Mouse (Mus musculus): ENCODE results near the gene Tomt. TPM values are rescaled to one million over a fixed set of nuclear protein-coding genes. Genes with fewer than 3 reads are reported as not detected.
A peak's percentile ranks its signal among the peaks of the same experiment; 100 is the strongest.

The Tomt gene
- total RNA-seq, 2 experiments from 2014 or later: not detected

DNA sequence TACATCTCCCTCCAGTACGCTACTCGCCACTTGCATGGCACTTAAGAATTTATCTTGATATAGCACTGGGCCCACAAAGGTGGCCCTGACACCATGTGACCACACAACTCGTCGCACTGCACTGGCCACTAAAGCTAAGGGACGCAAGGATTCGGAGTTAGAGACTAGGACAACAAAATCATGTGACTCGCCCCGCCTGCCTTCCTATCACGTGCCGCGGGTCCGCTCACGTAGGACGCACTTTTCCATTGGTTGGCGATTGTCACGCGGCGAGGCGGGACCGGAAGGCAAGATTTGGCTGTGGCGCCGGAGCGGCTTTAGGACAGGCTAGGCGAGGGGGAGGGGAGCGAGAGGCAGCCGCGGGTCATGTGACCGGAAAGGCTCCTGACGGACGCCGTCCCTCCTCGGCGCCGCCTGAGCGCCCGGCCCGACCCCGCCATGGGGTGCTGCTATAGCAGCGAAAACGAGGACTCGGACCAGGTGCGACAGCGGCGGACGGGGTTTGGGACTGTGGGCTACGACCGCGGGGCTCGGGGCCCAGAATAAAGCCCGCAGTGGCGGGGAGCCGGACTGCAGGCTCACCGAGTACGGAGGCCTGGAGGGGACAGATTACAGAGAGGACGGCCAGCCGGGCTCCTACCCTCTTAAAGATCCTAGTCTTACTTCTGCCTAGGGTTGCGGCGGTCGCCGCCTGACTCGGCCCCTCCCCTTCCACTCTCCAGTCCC is 435 bp downstream of the Tomt start, which contains the start of gene Lamtor1:
Gene Lamtor1, plus strand, starts transcription at position 344 of the 726 bp plus-strand sequence.
- DNase-seq: peak; percentile 100

DNA sequence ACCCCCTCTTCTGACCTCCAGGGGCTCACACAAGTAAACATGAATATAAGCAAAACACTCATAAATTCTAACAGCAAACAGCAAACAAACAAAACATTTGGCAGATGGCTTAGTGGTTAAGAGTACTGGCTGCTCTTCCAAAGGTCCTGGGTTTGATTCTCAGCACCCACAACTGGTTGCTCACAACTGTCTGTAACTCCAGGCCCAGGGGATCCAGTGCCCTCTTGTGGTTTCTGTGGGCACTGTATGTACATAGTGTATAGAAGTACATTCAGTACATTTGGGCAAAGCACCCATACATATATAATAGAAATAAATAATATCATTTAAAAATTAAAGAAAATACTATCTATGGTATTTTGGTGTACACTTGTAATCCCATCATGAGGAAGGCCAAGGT is 3.3 kb downstream of the Tomt start:
- intact Hi-C loops (cut with DNase I): no loop called here
- DNase-seq: no peak

More for the DNA sequence above, 435 bp downstream of the Tomt start, which contains the start of gene Lamtor1:
- intact Hi-C loops (cut with DNase I): loop anchor here (2.0 to 5.0 kb wide), 2 partner anchors 27 to 67 kb away; partner anchors contain the start of gene Lrrc51

DNA sequence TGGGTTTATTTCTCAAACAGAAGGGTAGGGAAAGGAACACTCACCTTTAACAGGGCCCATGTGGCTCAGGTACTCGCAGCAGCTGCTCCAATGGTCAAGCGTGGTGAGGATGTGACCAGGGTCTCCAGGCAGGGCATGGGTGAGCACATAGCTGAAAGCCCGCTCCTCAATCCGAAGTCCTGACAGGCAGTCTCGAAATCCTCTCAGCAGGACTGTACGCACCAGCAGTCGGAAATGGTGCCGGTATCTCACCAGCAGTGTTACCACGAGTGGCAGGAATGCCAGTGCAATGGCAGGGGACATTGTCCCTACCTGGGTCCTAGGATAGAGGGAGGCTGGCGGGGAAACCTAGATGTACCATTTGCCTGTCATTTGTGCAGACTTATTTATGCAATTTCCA is 4.2 kb downstream of the Tomt start:
- intact Hi-C loops (cut with DNase I): no loop called here
- no peak for DNase-seq

DNA sequence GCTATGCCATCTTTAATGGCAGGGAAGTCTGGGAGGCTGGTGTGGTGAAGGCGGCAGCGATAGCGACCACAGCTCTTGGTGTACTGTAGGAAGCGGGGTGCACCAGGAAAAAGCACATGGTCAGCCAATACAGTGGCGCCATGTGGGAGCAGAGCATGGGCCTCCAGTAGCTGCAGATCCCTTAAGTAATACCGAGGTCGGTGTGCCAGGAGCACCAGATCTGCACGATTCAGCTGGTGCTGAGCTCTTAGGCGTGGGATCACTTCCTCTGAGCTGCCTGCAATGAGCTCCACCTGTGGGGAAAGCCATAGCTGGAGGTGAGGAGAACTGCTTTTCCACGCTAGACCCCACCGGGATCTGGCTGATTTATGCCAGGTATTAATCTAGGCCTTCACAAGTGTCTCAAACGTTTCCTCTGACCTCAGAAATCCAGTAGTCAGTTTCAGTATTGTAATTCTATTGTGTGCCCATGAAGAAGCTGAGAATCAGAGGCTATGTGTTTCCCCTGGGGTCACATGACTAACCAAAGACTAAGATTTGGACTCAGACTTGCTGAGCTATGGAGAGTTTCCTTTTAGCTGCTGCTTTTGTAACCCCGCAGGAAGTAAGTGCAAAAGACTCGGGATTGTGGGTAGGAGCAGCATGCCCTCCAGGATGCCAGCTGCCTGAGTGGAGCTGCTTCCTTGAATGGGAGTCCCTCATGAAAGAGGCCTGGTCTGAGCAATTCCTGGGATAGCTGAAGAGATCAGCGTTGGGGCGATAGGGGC is 5.6 kb downstream of the Tomt start:
- DNase-seq: no peak
- intact Hi-C loops (cut with DNase I): no loop called here

DNA sequence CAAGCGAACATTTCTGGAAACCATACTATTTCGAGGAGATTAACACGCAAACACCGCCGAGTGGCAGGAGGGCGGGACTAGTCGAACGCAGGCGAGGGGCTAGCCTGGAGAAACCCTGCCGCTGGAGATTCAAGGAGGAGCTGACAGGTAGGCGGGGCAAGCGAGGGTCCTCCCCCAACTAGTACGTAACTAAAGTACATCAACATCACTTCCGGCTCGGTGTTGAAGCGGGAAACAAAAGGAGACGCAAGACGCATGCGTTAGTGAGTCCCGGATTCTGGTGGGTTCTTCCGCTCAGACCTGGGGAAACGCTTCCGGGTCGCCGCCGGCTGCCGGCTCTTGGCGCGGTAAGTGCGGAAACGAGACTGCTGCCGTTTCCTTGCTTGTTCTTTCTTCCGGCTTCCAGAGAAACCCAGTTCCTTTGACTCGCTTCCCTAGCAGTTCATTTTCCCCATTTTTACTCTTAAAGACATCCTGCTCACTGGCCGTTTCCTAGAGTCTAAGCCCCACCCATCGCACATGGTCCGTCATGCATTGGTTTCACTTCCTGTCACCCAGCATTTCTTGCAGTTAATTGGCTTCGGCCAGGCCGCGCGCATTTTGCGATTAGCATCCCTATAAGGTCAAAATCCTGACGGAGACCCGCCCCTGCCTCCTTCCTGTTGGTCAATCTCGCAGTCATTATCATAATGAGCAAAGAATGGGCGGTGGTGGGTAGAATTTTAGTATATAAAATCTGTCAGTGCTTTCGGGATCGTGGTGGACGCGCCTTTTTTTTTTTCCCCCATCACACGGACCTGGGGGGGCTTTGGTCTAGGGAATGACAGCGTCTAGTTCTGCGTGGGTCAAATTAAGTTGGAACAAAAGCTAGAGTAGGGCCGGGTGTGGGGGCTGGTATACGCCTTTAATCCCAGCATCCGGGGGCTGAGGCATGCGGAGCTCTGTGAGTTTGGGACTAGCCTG is 9.8 kb downstream of the Tomt start:
- intact Hi-C loops (cut with DNase I): loop anchor here (5.0 kb wide), 1 partner anchor 219 kb away; no protein-coding TSS in a partner anchor
- peak; percentile 98 for DNase-seq

DNA sequence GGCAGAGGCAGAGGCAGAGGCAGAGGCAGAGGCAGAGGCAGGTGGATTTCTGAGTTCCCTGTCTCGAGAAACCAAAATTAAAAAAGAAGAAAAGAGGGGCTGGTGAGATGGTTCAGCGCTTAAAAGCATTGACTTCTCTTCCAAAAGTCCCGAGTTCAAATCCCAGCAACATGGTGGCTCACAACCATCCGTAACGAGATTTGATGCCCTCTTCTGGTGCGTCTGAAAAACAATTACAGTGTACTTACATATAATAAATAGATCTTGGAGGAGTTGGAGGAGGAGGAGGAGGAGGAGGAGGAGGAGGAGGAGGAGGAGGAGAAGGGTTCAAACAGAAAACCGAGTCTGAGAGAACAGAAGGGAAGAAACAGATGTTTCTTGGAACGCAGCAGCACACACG is 10.5 kb downstream of the Tomt start:
- intact Hi-C loops (cut with DNase I): loop anchor here (2.0 to 5.0 kb wide), 2 partner anchors 57 to 218 kb away; partner anchors contain the start of gene Inppl1
- DNase-seq: no peak

DNA sequence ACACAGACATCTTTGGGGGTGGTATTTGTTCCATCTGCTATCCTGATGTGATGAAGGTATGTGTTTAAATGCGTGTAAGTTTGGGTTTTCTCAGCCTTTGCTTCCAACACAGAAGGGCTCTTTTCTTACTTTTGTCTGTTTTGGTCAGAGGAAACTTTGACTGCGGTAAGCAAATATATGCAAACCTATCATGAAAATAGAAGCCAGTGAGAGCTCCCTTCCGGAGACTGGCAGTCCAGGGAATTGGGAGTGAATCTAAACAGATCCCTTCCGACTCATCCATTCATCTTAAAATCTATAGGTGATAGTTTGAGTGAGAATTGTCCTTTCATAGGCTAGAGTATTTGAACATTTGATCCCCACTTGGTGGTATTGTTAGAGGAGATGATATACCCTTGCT is 17.7 kb downstream of the Tomt start:
- no peak for DNase-seq
- intact Hi-C loops (cut with DNase I): no loop called here

DNA sequence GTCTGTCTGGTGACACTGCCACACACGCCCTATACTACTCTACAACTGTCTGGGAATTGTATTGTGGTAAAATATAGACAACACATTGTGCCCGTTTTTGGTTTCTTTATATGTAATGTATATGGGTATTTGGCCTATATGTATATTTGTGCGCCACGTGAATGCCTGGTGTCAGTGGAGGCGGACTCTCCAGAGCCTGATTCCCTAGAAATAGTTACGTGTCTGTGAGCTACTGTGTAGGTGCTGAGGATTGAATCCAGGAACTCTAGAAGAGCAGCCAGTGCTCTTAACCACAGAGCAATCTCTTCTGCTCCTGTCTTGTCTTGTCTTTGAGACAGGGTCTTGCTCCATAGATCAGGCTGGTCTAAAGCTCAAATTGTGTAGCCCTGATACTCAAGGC is 19.9 kb downstream of the Tomt start:
- intact Hi-C loops (cut with DNase I): no loop called here
- no peak for DNase-seq

DNA sequence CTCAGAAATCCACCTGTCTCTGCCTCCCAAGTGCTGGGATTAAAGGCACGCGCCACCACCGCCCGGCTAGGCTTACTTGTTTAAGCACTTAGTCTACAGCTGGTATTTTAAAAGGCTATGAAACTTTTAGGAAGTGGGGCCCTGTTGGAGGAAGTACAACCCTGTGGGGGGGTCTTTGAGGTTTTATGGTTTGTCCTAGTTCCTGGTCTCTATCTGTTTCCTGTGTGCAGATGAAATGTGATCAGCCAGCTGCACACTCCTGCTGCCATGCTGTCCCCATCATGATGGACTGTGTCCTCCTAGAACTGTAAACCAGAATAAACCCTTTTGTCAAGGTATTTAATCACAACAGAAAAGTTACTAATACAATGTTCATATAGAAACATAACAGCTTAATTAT is 22.0 kb downstream of the Tomt start:
- intact Hi-C loops (cut with DNase I): no loop called here
- no peak for DNase-seq

DNA sequence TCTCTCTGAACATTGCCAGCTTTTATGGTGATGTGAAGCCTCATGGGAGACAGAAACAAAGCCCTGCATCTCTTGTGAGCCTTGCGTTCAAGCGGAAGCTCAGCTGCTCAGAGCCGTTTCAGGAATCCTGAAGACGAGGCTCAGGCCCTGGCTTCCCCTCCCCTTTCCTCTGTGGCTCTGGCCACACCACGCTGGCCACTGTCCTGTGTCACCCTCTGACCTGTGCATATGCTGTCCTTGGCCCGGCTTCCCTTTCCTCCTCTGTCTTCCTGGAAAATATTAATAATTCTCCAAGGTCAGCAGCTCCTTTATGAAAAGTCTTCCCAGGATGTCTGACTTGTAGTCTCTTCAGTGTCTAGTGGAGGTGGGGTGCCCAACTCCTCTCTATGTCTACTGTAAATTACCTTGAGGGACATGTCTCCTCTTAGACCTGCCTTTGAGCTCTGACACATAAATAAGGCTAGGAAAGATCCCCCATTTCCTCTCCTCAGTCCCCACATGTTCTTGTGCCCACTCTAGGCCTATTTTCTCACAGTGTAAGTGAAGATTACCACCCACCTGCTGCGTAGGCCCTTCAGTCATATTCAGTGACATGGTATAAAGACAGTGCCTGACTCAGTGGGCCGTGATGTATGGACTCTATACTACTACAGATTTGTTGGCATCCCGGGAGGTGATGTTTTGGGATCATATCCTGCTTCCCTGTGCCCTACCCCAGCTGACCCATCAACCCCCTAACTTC is 23.6 kb downstream of the Tomt start:
- intact Hi-C loops (cut with DNase I): no loop called here
- DNase-seq: peak; percentile 29 to 30

DNA sequence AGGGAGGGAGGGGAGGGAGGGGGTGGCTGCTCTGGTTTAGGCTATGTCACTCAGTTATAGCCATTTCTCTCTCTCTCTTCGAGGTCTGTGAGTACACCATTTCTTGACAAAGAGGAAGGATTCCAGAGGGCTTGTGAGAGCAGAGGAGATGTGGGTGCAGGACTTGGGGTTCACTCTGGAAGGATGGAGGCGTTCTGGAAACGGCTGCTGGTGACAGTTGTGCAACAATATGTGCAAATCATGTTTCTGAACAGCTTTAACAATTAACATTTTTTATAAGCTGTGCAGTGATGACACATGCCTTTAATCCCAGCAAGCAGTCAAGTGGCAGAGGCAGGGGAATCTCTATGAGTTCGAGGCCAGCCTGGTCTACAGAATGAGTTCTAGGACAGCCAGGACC is 25.3 kb downstream of the Tomt start:
- DNase-seq: no peak
- intact Hi-C loops (cut with DNase I): no loop called here

DNA sequence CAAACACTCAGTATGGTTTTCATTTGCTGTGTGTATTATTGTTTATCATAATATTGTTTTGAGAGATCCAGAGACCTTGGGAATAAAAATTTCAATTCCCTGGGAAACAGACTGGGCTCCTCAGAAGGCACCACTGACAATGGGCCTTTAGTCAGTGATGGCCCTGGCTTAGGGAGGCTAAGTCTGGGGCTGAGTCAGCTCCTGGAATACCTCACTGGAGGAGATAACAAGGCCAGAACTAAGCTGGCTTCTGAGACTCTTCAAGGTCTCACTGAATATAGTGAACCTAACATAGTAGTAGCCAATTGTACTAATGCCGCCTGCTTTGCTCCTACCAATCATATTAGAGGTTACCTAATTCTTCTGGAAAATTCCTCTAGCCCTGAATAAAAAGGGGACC is 30.2 kb downstream of the Tomt start:
- no peak for DNase-seq
- intact Hi-C loops (cut with DNase I): no loop called here

DNA sequence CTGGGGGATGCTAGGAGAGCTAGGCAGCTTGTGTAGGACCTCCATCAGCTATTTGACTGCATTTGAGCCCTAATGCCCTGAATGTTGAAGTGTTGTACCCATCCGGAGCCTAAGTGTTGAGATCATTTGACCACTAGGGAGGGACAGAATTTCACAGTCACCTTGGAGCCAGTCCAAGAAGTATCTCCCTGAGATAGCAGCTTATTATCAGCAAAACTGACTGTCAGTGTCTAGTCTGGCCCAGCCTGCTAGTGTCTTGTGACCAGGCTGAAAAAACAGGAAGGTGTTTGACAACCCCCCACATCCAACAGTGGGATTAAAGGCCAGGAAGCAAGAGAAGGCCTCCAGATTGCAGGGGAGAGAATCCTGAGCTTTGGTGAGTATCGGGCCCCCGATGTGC is 34.9 kb downstream of the Tomt start:
- intact Hi-C loops (cut with DNase I): no loop called here

DNA sequence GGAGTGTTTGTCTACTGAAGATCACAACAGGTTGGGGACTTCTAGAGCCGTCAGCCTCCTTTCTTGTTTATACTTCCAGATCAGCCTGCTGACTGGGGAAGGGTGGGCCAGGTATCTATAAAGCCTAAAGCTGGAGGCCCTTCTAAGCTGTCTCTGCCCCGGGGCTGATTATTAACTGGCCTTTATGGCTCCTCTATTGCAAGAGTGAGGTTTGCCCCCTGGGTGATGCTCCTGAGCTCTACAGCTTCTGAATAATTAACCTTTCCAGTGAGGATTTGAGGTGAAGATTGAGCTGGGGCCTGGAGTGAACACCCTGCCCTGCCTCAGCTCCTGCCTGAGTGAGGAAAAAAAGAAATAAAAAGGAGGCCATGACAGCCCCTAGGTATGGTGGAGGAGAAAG is 35.5 kb downstream of the Tomt start, which contains the start of gene Folr1:
Gene Folr1, minus strand, starts transcription at position 160 of the 400 bp plus-strand sequence.
- DNase-seq: no peak
- intact Hi-C loops (cut with DNase I): no loop called here

More for the DNA sequence above, 34.9 kb downstream of the Tomt start:
- peak; percentile 17 for DNase-seq

DNA sequence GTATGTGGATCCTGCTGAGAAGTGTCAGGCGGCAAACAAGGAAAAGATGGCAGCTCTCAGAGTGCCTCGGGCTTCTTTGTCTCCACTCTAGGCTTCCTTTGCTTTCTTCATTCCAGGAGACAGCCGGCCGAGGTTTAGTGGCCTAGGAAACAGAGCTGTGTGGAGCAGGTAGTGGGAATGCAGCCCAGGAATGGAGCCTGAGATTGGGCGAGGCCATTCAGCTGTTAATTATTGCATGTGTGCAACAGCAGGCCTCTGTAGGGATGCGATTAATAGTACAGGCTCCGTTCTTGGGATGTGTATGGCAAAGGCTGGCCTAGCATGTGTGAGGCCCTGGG is 37.0 kb downstream of the Tomt start:
- no peak for DNase-seq
- intact Hi-C loops (cut with DNase I): no loop called here

DNA sequence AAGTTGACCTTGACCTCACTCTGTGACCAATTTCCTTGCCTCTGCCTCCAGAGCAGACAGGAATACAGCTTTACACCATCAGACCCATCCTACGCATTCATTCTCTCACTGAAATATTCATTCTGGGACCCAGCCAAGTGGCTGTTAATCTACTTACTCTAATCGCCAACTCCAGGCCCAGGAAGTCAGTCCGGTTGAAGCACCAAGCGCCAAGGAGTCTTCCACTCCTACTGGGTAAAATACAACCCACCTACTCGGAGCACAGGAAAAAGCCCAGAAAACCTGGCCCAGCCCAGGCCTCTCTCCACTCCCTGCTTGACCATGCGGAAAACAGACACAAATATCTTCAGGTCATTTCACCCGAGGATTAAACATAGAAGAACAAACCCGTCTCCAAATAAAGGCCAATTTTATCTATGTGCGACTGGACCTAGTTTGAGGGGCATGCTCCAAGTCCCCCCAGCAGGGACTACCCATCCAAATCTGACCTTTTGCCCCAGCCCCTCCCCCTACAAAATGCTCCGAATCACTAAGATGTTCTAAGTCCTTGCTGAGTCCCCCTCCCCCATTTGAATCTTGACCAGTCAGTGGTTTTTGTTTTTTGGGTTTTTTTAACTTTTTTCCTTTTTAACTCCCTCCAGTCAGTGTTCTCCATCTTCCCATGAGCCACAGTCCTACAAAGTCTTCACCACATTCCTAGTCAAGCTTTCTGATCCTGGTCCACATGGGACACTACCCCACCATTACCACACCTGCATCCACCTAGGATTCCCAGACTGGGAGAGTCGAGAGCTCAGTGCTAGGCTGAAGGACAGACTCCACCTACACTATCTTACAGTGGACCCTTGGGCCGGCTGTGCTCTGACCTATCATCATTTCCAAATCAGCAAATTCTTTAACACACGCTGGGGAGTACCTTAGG is 37.7 kb downstream of the Tomt start:
- DNase-seq: peak; percentile 33 to 45
- intact Hi-C loops (cut with DNase I): no loop called here

DNA sequence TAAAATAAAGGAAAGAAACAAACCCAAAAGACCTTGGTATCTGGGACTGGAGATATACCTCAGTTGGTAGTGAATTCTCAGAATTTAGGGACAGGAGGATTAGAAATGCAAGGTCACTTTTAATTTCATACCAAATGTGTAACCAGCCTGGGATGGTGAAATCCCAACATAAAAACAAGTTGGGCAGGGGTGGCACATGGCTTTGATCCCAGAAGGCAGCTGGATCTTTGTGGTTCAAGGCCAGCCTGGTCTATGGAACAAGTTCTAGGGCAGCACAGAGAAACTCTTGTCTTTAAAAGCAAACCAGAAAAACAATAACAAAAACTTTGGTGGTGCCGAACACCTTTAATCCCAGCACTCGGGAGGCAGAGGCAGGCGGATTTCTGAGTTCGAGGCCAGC is 38.7 kb downstream of the Tomt start:
- intact Hi-C loops (cut with DNase I): no loop called here
- DNase-seq: no peak

DNA sequence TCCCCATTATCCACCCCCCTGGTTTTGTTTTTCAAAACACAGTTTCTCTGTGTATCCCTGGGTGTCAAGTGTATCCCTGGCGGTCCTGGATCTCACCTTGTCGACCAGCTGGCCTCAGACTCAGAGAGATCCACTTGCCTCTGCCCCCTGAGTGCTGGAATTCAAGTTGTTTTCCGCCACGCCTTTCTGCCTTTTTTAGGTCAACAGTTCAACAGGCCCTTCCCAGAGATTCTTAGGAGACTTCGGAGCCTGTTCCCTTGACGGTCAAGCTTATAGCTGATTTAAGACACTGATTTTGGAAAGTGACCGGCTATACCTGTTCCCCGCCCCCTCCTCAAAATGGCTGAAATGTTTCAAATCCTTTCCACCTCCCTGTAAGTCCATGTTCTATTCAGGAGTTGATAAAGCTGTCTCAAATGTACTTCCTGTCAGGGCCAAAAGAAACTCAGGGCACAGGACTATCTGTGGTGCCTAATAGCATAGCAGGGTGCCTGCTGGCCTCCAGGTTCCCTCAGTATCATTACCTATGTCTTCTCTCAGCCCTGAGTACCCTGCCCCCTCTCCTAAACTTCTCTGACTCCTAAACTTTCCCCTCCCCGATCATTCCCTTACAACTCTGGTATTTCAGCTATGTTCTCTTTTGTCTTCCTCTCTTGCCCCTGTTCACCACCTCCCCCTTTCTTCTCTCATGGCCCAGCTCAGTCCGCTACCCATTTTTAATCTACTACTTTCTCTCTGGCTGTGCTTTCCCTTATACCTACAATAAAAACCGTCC is 39.5 kb downstream of the Tomt start:
- DNase-seq: no peak
- intact Hi-C loops (cut with DNase I): no loop called here
